Mouse (Mus musculus) brain, embryonic 14.5 days (tissue): Measurements from ENCODE around the gene E030018B13Rik. TPM values are rescaled to one million over a fixed set of nuclear protein-coding genes. Genes with fewer than 3 reads are reported as not detected.

ENCODE experiments used
- DNase-seq: peaks from one replicate; pipeline ENCODE4 v3.0.0-alpha.2; 2011; ENCODE audit warnings: low read depth
- CTCF ChIP-seq: fragments of 200-500 bp; IDR thresholded peaks from 2 replicates; pipeline ENCODE4 v1.5.1; 2012; ENCODE audit warnings: inconsistent platforms, mild to moderate bottlenecking, moderate library complexity, borderline replicate concordance; ENCODE audit not compliant: insufficient read depth, insufficient read length; ENCODE audit errors: extremely low read depth
- POLR2A ChIP-seq: fragments of 200-500 bp; IDR thresholded peaks from 2 replicates; pipeline ENCODE4 v1.6.1; 2012; ENCODE audit warnings: mild to moderate bottlenecking, inconsistent platforms, borderline replicate concordance; ENCODE audit not compliant: poor library complexity, insufficient read depth, insufficient read length, severe bottlenecking; ENCODE audit errors: extremely low read depth
- polyA plus RNA-seq: library from polyadenylated mRNA; depleted of rRNA; stranded (reverse); fragments of >200 nt; gene quantifications from 2 replicates; pipeline ENCODE4 v1.2.3, GENCODE M21; 2012

Gene E030018B13Rik
- polyA plus RNA-seq, 1 experiment, result not detected

DNA sequence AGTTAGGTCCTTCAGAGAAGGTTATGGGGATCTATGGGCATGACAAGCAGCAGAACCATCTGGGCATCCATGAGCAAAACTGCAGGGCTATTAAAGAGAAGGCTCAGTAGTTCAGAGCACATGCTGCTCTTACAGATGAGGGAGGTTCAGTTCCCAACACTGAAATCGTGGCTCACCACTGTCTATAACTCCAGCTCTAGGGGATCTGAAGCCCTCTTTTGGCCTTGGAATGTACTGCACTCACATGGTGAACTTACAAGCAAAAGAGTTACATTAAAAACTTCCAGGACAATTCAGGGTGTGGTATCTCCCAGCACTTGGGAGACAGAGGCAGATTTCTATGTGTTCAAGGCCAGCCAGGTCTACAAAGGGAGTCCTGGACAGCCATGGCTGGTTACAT, 6.3 kb downstream of the E030018B13Rik start:
- TF ChIP-seq POLR2A (no peak), CTCF (no peak)
- no peak for DNase-seq

DNA sequence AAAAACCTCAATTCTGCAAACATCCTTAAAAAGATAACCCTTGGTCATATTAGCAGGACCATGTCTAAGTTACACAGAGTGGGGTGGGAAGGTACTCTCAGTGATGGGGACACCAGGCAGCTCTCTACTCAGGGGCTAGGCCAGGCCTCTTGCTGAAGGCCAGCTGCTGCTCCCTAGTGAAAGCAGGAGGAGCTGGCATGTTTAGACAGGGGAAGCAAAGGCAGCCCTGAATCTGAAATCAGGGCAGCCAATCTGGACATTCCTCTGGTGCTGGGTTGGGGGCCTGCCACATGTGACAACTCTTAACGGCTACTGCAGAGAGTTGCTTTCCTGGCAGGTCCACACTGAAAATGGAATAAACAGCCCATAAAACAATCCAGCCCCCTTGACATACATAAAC, 7.5 kb downstream of the E030018B13Rik start:
- TF ChIP-seq CTCF (no peak), POLR2A (no peak)
- peak; percentile 22 for DNase-seq

DNA sequence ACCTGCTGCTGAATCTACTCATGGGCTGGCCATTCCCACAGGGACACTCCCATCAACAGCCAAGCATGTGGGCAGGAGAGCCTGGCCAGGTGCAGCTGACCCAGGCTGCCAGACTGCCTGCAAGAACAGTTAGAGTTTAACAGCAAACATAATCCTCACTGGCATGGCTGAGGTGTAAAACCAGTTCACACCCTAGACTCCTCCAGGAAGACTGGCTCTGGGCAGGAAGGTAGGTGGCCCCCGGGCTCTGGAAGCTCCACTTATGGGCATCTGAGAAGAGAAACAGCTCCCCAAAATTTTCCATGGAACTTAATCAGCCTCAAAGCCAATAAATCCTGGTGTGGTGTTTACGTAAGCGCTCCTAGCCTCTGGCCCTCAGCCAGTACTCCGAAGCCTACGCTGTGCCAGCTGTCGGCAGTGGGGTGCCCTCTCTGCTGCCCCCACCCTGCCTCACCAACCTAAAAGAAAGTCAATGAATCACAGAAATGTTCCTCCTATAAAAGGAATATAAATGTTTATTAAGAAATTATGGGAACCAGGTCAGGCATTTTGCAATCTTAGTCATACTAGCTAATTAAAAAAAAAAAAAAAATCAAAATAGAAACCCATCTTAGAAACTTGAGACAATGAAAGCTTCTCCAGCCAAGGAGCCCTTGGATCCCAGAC, 8.2 kb downstream of the E030018B13Rik start:
- TF ChIP-seq POLR2A (no peak), CTCF (no peak)
- peak; percentile 75 for DNase-seq

DNA sequence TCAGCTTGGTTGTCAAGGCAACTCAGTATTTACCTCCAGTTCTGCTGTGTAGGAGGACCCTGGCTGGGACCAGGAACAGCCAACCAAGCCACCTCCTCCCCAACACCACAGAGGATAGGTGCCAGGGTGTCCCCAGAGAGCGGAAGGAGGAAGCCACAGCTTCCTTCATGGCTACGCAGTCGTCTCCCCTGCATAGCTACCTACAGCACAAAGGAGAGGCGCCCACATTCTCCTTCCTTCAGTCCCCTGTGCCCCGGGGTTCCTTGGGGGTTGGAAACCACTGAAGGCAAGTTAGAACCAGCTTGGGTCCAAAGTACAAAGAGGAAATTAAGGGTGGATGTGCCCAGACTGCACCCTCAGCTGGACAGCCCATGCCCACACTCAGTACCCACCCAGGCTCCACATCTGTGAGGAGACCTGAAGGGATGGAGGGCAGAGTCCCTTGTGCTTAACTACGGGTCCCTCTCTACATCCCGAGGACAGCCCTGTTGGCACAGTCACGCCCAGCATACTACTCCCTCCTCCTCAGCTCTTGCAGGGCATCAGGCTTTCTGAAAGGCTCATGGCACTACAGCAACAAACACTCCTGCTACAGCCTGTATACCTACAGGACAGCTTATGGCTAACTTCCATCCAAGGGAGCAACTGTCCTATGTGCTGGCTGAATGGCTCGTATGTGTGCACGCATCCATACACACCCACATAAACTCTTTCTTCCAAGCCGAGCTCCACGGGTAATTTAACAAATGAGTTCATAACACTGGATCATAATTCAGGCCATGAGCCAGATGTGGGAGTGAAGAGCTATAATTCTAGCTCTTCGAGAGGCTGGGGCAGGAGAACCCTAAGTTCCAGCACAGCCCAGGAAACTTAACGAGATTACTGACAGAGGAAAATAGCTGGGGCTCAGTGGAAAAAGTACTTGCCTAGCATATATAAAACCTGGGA, 9.0 kb downstream of the E030018B13Rik start:
- DNase-seq, result peak; percentile 71
- no peak for TF ChIP-seq CTCF
- no peak for TF ChIP-seq POLR2A

DNA sequence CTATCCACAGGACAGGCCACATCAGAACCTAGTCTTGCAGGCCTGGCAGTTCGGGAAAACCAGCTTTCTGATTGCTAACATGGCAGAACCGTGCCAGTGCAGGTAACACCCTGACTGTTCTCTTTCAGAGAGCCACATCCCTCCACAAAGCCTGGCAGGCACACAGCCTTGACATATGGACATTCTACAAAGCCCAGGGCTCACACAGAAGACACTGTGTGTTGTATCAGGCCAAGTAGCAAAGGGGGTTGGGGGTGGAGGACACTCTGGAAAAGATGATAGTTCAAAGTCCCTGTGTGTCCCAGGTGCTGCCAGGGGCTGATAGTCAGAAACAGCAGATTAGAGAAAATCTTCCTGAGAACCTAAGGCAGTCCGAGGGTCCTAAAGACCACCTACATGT, 9.8 kb downstream of the E030018B13Rik start:
- peak; percentile 27 for DNase-seq
- TF ChIP-seq POLR2A (no peak), CTCF (no peak)

DNA sequence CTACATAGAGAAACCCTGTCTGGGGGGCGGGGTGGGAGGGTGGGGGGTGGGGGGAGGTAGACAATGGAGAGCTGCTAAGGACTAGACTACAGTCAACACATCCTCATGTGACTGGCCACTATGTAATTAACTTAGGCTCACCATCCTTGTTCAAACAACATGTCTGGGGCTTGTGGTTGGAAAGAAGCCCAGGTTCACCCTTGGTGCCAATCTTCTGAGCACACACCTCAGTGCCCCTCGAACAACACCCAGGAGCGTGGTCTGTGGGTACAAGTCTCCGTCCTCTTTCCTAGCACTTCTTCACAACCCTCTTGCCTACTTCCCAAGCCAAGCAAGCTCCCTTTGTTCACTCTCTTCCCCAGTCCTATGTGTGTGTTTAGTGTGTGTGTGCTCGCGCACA, 10.5 kb downstream of the E030018B13Rik start:
- DNase-seq, result no peak
- TF ChIP-seq CTCF (no peak), POLR2A (no peak)

DNA sequence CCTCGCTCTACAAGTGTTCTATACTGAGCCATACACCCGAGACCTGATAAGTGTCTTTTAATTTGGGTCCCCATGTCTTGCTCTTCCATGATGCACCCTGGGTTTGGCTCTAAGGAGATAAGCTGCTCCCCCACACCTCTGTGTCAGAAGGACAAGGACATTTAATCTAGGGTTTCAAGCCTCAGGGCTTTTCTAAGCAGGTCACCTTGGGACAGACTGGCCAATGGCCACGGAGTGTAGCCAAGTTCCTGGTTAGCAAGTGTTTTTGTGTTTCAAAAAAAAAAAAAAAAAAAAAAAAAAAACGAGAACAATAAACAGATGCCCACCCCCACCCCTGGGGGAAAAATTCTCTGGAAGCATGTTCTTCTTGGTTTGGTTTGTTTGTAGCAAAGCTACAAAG, 12.4 kb downstream of the E030018B13Rik start:
- no peak for DNase-seq
- no peak for TF ChIP-seq POLR2A
- no peak for TF ChIP-seq CTCF

DNA sequence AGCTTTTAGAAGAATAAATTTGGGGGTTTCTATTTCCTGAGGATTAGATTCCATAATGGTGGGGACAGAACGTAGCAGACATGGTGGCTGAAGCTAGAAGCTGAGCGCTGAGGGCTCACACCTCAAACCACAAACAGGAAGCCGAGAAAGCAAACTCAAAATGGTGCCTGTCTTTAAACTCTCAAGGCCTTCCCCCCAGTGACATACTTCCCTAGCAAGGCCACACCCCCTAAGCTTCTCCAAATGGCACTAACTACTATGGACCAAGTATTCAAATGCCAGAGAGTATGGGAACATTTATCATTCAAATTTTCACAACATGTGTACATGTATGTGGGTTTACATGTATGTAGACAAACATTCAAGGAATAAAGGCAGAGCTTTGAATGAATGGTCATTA, 13.5 kb downstream of the E030018B13Rik start:
- DNase-seq, result no peak
- TF ChIP-seq CTCF (no peak), POLR2A (no peak)

DNA sequence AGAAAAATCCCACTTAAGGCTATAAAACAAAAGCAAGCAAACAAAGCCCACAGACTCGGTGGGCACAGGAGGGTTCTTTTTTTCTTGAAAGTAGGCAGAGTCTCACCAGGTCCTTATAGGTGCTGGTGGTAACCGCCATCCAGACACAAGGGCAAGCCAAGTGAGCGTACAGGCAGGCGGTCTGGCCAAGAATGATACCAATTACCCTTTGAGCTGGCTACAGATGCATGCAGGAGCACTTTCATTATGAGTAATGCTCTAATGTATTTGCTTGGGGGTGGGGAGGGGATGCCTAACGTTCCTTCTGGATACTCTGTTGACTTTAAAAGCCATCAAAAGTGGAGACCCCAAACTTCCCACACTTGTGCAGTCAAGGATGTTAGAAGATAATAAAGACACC, 14.1 kb downstream of the E030018B13Rik start:
- no peak for DNase-seq
- TF ChIP-seq POLR2A, result no peak
- no peak for TF ChIP-seq CTCF

DNA sequence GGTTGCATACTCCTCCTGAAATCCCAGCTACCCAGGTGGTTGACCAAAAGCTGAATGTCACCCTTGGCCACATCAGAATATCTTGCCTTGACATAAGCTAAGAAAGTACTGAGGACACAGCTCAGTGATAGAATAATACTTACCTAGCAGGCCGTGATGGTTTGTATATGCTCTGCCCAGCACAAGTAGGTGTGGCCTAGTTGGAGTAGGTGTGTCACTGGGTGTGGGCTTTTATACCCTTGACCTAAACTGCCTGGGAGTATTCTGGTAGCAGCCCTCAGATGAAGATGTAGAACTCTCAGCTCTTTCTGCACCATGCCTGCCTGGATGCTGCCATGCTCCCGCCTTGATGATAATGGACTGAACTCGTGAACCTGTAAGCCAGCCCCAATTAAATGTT, 15.8 kb downstream of the E030018B13Rik start:
- no peak for DNase-seq
- TF ChIP-seq CTCF (no peak), POLR2A (no peak)

DNA sequence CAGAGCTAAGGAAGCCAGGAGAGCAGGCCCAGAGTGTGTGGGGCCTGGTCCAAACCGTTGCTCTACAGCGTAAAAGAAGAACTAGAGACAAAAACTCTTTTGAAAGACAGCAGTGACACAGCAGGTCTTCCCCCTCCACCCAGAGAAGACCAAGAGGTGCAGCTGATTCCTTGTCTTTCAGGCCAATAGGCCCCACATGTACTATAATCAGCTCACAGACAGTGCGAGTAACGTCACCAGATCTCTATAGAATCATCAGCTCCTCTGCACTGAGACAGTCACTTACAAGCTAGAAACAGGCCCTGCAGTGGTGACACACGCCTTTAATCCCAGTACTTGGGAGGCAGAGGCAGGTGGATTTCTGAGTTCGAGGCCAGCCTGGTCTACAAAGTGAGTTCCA, 17.2 kb downstream of the E030018B13Rik start:
- DNase-seq, result no peak
- TF ChIP-seq CTCF, result no peak
- TF ChIP-seq POLR2A, result no peak
